Mouse (Mus musculus): ENCODE measurements around the gene Nupr1. TPM values are rescaled to one million over a fixed set of nuclear protein-coding genes. Genes with fewer than 3 reads are reported as not detected.
A peak's percentile ranks its signal among the peaks of the same experiment; 100 is the strongest.

The Nupr1 gene
- polyA plus RNA-seq, 1 experiment = 23.9 TPM

- no peak for DNase-seq (ENCODE audit: extremely low spot score in 1 of 2, low spot score in 1 of 2)
Measured at GRCm38 (mm10) chr7:126644914-126645313, 14.3 kb upstream of the Nupr1 start.

GRCm38 (mm10) chr7:126644345-126644744 lies 13.7 kb upstream of the Nupr1 start:
- DNase-seq (ENCODE audit: extremely low spot score in 1 of 2, low spot score in 1 of 2) = no peak

GRCm38 (mm10) chr7:126643244-126643617 lies 12.6 kb upstream of the Nupr1 start:
- peak in 1 of 2 experiments; percentile 56 for DNase-seq (ENCODE audit: extremely low spot score in 1 of 2, low spot score in 1 of 2)

- no peak for DNase-seq (ENCODE audit: extremely low spot score in 1 of 2, low spot score in 1 of 2)
Measured at GRCm38 (mm10) chr7:126642545-126643243, 12.0 kb upstream of the Nupr1 start.

- peak in 1 of 2 experiments; percentile 66 for DNase-seq (ENCODE audit: extremely low spot score in 1 of 2, low spot score in 1 of 2)
Measured at GRCm38 (mm10) chr7:126636733-126637520, 6.3 kb upstream of the Nupr1 start.

- no peak for DNase-seq (ENCODE audit: extremely low spot score in 1 of 2, low spot score in 1 of 2)
Measured at GRCm38 (mm10) chr7:126635375-126635774, 4.7 kb upstream of the Nupr1 start.

- DNase-seq (ENCODE audit: extremely low spot score in 1 of 2, low spot score in 1 of 2) = no peak
Measured at GRCm38 (mm10) chr7:126632478-126632877, 1.8 kb upstream of the Nupr1 start.

- no peak for DNase-seq (ENCODE audit: extremely low spot score in 1 of 2, low spot score in 1 of 2)
Measured at GRCm38 (mm10) chr7:126629915-126630314, 746 bp downstream of the Nupr1 start.

- DNase-seq (ENCODE audit: extremely low spot score in 1 of 2, low spot score in 1 of 2) = no peak
Measured at GRCm38 (mm10) chr7:126628111-126628510, 2.5 kb downstream of the Nupr1 start.

GRCm38 (mm10) chr7:126625807-126626600 lies 4.7 kb downstream of the Nupr1 start:
- no peak for DNase-seq (ENCODE audit: extremely low spot score in 1 of 2, low spot score in 1 of 2)

- DNase-seq (ENCODE audit: extremely low spot score in 1 of 2, low spot score in 1 of 2) = peak; percentile 24 to 33
Measured at GRCm38 (mm10) chr7:126625369-126625768, 5.3 kb downstream of the Nupr1 start.

- DNase-seq (ENCODE audit: extremely low spot score in 1 of 2, low spot score in 1 of 2) = no peak
Measured at GRCm38 (mm10) chr7:126624774-126625173, 5.9 kb downstream of the Nupr1 start.

GRCm38 (mm10) chr7:126623381-126623780 lies 7.3 kb downstream of the Nupr1 start:
- no peak for DNase-seq (ENCODE audit: extremely low spot score in 1 of 2, low spot score in 1 of 2)

- DNase-seq (ENCODE audit: extremely low spot score in 1 of 2, low spot score in 1 of 2) = no peak
Measured at GRCm38 (mm10) chr7:126621452-126622359, 9.0 kb downstream of the Nupr1 start.

GRCm38 (mm10) chr7:126619559-126620275 lies 10.9 kb downstream of the Nupr1 start:
- no peak for DNase-seq (ENCODE audit: extremely low spot score in 1 of 2, low spot score in 1 of 2)

- DNase-seq (ENCODE audit: extremely low spot score in 1 of 2, low spot score in 1 of 2) = no peak
Measured at GRCm38 (mm10) chr7:126616707-126617106, 14.0 kb downstream of the Nupr1 start.

GRCm38 (mm10) chr7:126612736-126613135 lies 17.9 kb downstream of the Nupr1 start:
- no peak for DNase-seq (ENCODE audit: extremely low spot score in 1 of 2, low spot score in 1 of 2)

- no peak for DNase-seq (ENCODE audit: extremely low spot score in 1 of 2, low spot score in 1 of 2)
Measured at GRCm38 (mm10) chr7:126607796-126608195, 22.9 kb downstream of the Nupr1 start.

GRCm38 (mm10) chr7:126607064-126607463 lies 23.6 kb downstream of the Nupr1 start:
- DNase-seq (ENCODE audit: extremely low spot score in 1 of 2, low spot score in 1 of 2) = no peak

All from frontal cortex, adult 2 months (tissue).